Mouse (Mus musculus): ENCODE results near the gene Ppt1.
A peak's percentile ranks its signal among the peaks of the same experiment; 100 is the strongest.

Gene Ppt1

GRCm38 (mm10) chr4:122870027-122870426 lies 34.0 kb downstream of the Ppt1 start:
- no peak for DNase-seq (ENCODE audit: low read depth, low spot score)

GRCm38 (mm10) chr4:122870741-122871140 lies 34.7 kb downstream of the Ppt1 start:
- no peak for DNase-seq (ENCODE audit: low read depth, low spot score)

- no peak for DNase-seq (ENCODE audit: low read depth, low spot score)
Observed at GRCm38 (mm10) chr4:122871269-122871668, 35.2 kb downstream of the Ppt1 start.

GRCm38 (mm10) chr4:122871989-122872388 lies 35.9 kb downstream of the Ppt1 start:
- DNase-seq (ENCODE audit: low read depth, low spot score), result no peak

GRCm38 (mm10) chr4:122873003-122873402 lies 37.0 kb downstream of the Ppt1 start:
- DNase-seq (ENCODE audit: low read depth, low spot score), result no peak

- DNase-seq (ENCODE audit: low read depth, low spot score), result no peak
Observed at GRCm38 (mm10) chr4:122873512-122873911, 37.5 kb downstream of the Ppt1 start.

GRCm38 (mm10) chr4:122878333-122879070 lies 42.5 kb downstream of the Ppt1 start:
- no peak for DNase-seq (ENCODE audit: low read depth, low spot score)

GRCm38 (mm10) chr4:122882544-122882943 lies 46.5 kb downstream of the Ppt1 start:
- no peak for DNase-seq (ENCODE audit: low read depth, low spot score)

GRCm38 (mm10) chr4:122883294-122883693 lies 47.3 kb downstream of the Ppt1 start:
- no peak for DNase-seq (ENCODE audit: low read depth, low spot score)

GRCm38 (mm10) chr4:122884051-122884450 lies 48.0 kb downstream of the Ppt1 start:
- no peak for DNase-seq (ENCODE audit: low read depth, low spot score)

GRCm38 (mm10) chr4:122884481-122885340 lies 48.7 kb downstream of the Ppt1 start:
- no peak for DNase-seq (ENCODE audit: low read depth, low spot score)

- peak; percentile 100 for DNase-seq (ENCODE audit: low read depth, low spot score)
Observed at GRCm38 (mm10) chr4:122885768-122886578, 49.9 kb downstream of the Ppt1 start, which contains the start of gene Cap1. TSS of gene Cap1 (minus strand) at chr4:122886056.

GRCm38 (mm10) chr4:122886579-122887254 lies 50.7 kb downstream of the Ppt1 start:
- no peak for DNase-seq (ENCODE audit: low read depth, low spot score)

GRCm38 (mm10) chr4:122887336-122887735 lies 51.3 kb downstream of the Ppt1 start:
- DNase-seq (ENCODE audit: low read depth, low spot score), result no peak

- DNase-seq (ENCODE audit: low read depth, low spot score), result peak; percentile 90
Observed at GRCm38 (mm10) chr4:122890881-122891481, 54.9 kb downstream of the Ppt1 start.

- DNase-seq (ENCODE audit: low read depth, low spot score), result no peak
Observed at GRCm38 (mm10) chr4:122891597-122891996, 55.6 kb downstream of the Ppt1 start.

GRCm38 (mm10) chr4:122892157-122892556 lies 56.1 kb downstream of the Ppt1 start:
- no peak for DNase-seq (ENCODE audit: low read depth, low spot score)

- no peak for DNase-seq (ENCODE audit: low read depth, low spot score)
Observed at GRCm38 (mm10) chr4:122897750-122898149, 61.7 kb downstream of the Ppt1 start.

GRCm38 (mm10) chr4:122898313-122898712 lies 62.3 kb downstream of the Ppt1 start:
- no peak for DNase-seq (ENCODE audit: low read depth, low spot score)

GRCm38 (mm10) chr4:122902156-122902555 lies 66.1 kb downstream of the Ppt1 start:
- DNase-seq (ENCODE audit: low read depth, low spot score), result no peak

- no peak for DNase-seq (ENCODE audit: low read depth, low spot score)
Observed at GRCm38 (mm10) chr4:122903709-122904108, 67.7 kb downstream of the Ppt1 start.

All from telencephalon, adult 2 months (tissue).